Mouse (Mus musculus) lung, postnatal 0 days (tissue): ENCODE measurements around the gene Poln. TPM values are rescaled to one million over a fixed set of nuclear protein-coding genes. Genes with fewer than 3 reads are reported as not detected.

Experiments
- ATAC-seq: fragments of 200-750 bp; cut with Nextera tagmentation; 2 replicates; pipeline ENCODE4 v1.8.0; 2017; ENCODE audit warnings: moderate library complexity
- DNase-seq: peaks from one replicate; pipeline ENCODE4 v3.0.0-alpha.2; 2016; ENCODE audit warnings: low spot score
- H3K27ac ChIP-seq: fragments of 300-500 bp; sonication (generic); 2 replicates; pipeline ENCODE4 v1.5.1; 2014; ENCODE audit warnings: antibody characterized with exemption, mild to moderate bottlenecking, low read length, mixed read lengths
- H3K27me3 ChIP-seq: fragments of 300-500 bp; sonication (generic); replicated peaks from 2 replicates; pipeline ENCODE4 v1.6.1; 2014; ENCODE audit warnings: low read length, mixed read lengths; ENCODE audit not compliant: insufficient read depth
- H3K36me3 ChIP-seq: fragments of 300-500 bp; sonication (generic); 2 replicates; pipeline ENCODE4 v1.6.1; 2014; ENCODE audit warnings: low read length, mixed read lengths; ENCODE audit not compliant: insufficient read depth
- H3K4me1 ChIP-seq: fragments of 300-500 bp; sonication (generic); 2 replicates; pipeline ENCODE4 v1.6.1; 2014; ENCODE audit warnings: antibody characterized with exemption, low read depth, low read length, mixed read lengths; ENCODE audit not compliant: insufficient read depth
- H3K4me2 ChIP-seq: fragments of 300-500 bp; sonication (generic); replicated peaks from 2 replicates; pipeline ENCODE4 v1.6.1; 2014; ENCODE audit warnings: low read depth, mild to moderate bottlenecking, low read length, moderate library complexity, mixed read lengths
- H3K4me3 ChIP-seq: fragments of 300-500 bp; sonication (generic); 2 replicates; pipeline ENCODE4 v1.5.1; 2014; ENCODE audit warnings: low read depth, low read length
- H3K9ac ChIP-seq: fragments of 300-500 bp; sonication (generic); replicated peaks from 2 replicates; pipeline ENCODE4 v1.6.1; 2014; ENCODE audit warnings: low read depth, mild to moderate bottlenecking
- H3K9me3 ChIP-seq: fragments of 300-500 bp; sonication (generic); 2 replicates; pipeline ENCODE4 v1.6.1; 2016; ENCODE audit warnings: low read length, mixed read lengths
- CTCF ChIP-seq: IDR thresholded peaks from 2 replicates; pipeline ENCODE4 v1.5.1; 2016; ENCODE audit warnings: antibody characterized with exemption, mild to moderate bottlenecking
- EP300 ChIP-seq: IDR thresholded peaks from 2 replicates; pipeline ENCODE4 v1.6.1; 2016; ENCODE audit warnings: antibody characterized with exemption, mild to moderate bottlenecking, control low read depth
- WGBS: fragments of 180-500 bp; shearing (Covaris S2); extraction: QIAGEN DNeasy Blood & Tissue Kit; methylation state at CpG from one replicate; pipeline ENCODE4 v1.1.7; 2014; 5-methylcytosine and 5-hydroxymethylcytosine counted together
- polyA plus RNA-seq: library from polyadenylated mRNA; unstranded; fragments of >200 nt; fragmentation: Nextera tagmentation; extraction: Ambion mirVana; gene quantifications from 2 replicates; pipeline ENCODE4 v1.2.1, GENCODE M21; 2015

Gene Poln
- polyA plus RNA-seq, 1 experiment from 2014 or later: 0.99 TPM

GRCm38 (mm10) chr5:34183976-34184375 is 14.7 kb upstream of the Poln start:
- H3K4me3 ChIP-seq: no peak overlapping the region
- no peak overlapping the region; the same call in 1 of the 2 replicates for H3K9ac ChIP-seq
- H3K9me3 ChIP-seq: no peaks in the 10 kb centered on the region
- DNase-seq (no peak), ATAC-seq (no peak)
- peaks cover 60% of the 10 kb centered on the region for H3K4me1 ChIP-seq
- peak overlapping the region; percentile 97 for H3K4me2 ChIP-seq
- H3K27me3 ChIP-seq: no peaks in the 10 kb centered on the region
- peaks cover 28% of the 10 kb centered on the region for H3K36me3 ChIP-seq
- WGBS: 85% methylated on average over 3 of the region's 3 CpGs
- no peak for TF ChIP-seq EP300
- peak overlapping the region; percentile 89 for H3K27ac ChIP-seq

- H3K4me3 ChIP-seq: no peak overlapping the region
- H3K27me3 ChIP-seq: no peaks in the 10 kb centered on the region
- no peak for TF ChIP-seq CTCF
- TF ChIP-seq EP300: peak; percentile 99
- H3K27ac ChIP-seq: peak overlapping the region; percentile 89
- peak; percentile 15 for ATAC-seq
- peak overlapping the region; percentile 97 for H3K4me2 ChIP-seq
- WGBS: 33% methylated on average over 4 of the region's 5 CpGs
- H3K9ac ChIP-seq: no peak overlapping the region; the same call in 1 of the 2 replicates
- peaks cover 33% of the 10 kb centered on the region for H3K36me3 ChIP-seq
- peaks cover 54% of the 10 kb centered on the region for H3K4me1 ChIP-seq
- DNase-seq: peak; percentile 88
- H3K9me3 ChIP-seq: no peaks in the 10 kb centered on the region
These were observed 14.1 kb upstream of the Poln start for GRCm38 (mm10) chr5:34183156-34183880.

- H3K4me2 ChIP-seq: peak overlapping the region; percentile 20
- H3K9ac ChIP-seq: no peak overlapping the region
- H3K27ac ChIP-seq: peak overlapping the region; percentile 89
- 34% methylated on average over 3 of the region's 3 CpGs for WGBS
- H3K36me3 ChIP-seq: peaks cover 40% of the 10 kb centered on the region
- TF ChIP-seq CTCF (no peak), EP300 (no peak)
- ATAC-seq (no peak), DNase-seq (peak; percentile 47)
- H3K4me1 ChIP-seq: peaks cover 52% of the 10 kb centered on the region
- H3K27me3 ChIP-seq: no peaks in the 10 kb centered on the region
- H3K9me3 ChIP-seq: no peaks in the 10 kb centered on the region
- no peak overlapping the region for H3K4me3 ChIP-seq
These were observed 13.2 kb upstream of the Poln start for GRCm38 (mm10) chr5:34182486-34182885.

- H3K4me2 ChIP-seq: no peak overlapping the region
- WGBS: 95% methylated on average over 4 of the region's 4 CpGs
- no peak for DNase-seq
- no peak overlapping the region for H3K4me3 ChIP-seq
- H3K9ac ChIP-seq: no peak overlapping the region
- TF ChIP-seq CTCF (no peak), EP300 (no peak)
- H3K36me3 ChIP-seq: peaks cover 53% of the 10 kb centered on the region
- H3K9me3 ChIP-seq: no peaks in the 10 kb centered on the region
- no peak overlapping the region for H3K27ac ChIP-seq
- peaks cover 17% of the 10 kb centered on the region for H3K4me1 ChIP-seq
- no peak for ATAC-seq
- H3K27me3 ChIP-seq: no peaks in the 10 kb centered on the region
These were observed 8.6 kb upstream of the Poln start for GRCm38 (mm10) chr5:34177821-34178220.

GRCm38 (mm10) chr5:34177091-34177490 is 7.8 kb upstream of the Poln start:
- no peak for ATAC-seq
- no peak overlapping the region for H3K4me3 ChIP-seq
- H3K36me3 ChIP-seq: peaks cover 54% of the 10 kb centered on the region
- H3K27me3 ChIP-seq: no peaks in the 10 kb centered on the region
- no peak overlapping the region for H3K9ac ChIP-seq
- TF ChIP-seq EP300 (no peak), CTCF (no peak)
- no peak overlapping the region for H3K27ac ChIP-seq
- no peak overlapping the region for H3K4me2 ChIP-seq
- no peaks in the 10 kb centered on the region for H3K9me3 ChIP-seq
- H3K4me1 ChIP-seq: peaks cover 10% of the 10 kb centered on the region
- 87% methylated on average over 2 of the region's 2 CpGs for WGBS
- DNase-seq: no peak

- DNase-seq: no peak
- WGBS: 88% methylated on average over 10 of the region's 10 CpGs
- peaks cover 53% of the 10 kb centered on the region for H3K36me3 ChIP-seq
These were observed 7.4 kb upstream of the Poln start for GRCm38 (mm10) chr5:34176691-34177090.

More at GRCm38 (mm10) chr5:34176691-34177090, 7.4 kb upstream of the Poln start:
- Histone ChIP-seq H3K4me3 (no peak overlapping the region), H3K4me1 (peaks cover 6% of the 10 kb centered on the region; the same call in 1 of the 2 replicates), H3K4me2 (no peak overlapping the region), H3K27ac (no peak overlapping the region), H3K9me3 (no peaks in the 10 kb centered on the region), H3K27me3 (no peaks in the 10 kb centered on the region), H3K9ac (no peak overlapping the region)
- ATAC-seq: no peak
- TF ChIP-seq EP300: no peak
- TF ChIP-seq CTCF: no peak
